Mouse (Mus musculus) testis, adult 2 months (tissue): ENCODE measurements around the gene Ntan1.
"Not testable (repeated sequence)": the region's sequence is repeated elsewhere in the genome, so short reads cannot be mapped to it uniquely, and the experiment has no call there.

Experiments
- CTCF ChIP-seq: fragments of 200-500 bp; IDR thresholded peaks from 2 replicates; pipeline ENCODE4 v1.5.1; 2012; ENCODE audit warnings: low read depth, mild to moderate bottlenecking, inconsistent platforms, low read length, moderate library complexity; ENCODE audit not compliant: control insufficient read depth, insufficient read depth, insufficient replicate concordance
- POLR2A ChIP-seq: fragments of 200-500 bp; IDR thresholded peaks from 2 replicates; pipeline ENCODE4 v1.6.1; 2012; ENCODE audit warnings: low read depth, mild to moderate bottlenecking, inconsistent platforms, low read length, moderate library complexity; ENCODE audit not compliant: control insufficient read depth

- not testable (repeated sequence) for TF ChIP-seq POLR2A, CTCF
These were observed 46.6 kb upstream of the Ntan1 start for GRCm38 (mm10) chr16:13772051-13772450.
